Mouse (Mus musculus): Measurements from ENCODE around the gene BC034090.

Gene BC034090

DNA sequence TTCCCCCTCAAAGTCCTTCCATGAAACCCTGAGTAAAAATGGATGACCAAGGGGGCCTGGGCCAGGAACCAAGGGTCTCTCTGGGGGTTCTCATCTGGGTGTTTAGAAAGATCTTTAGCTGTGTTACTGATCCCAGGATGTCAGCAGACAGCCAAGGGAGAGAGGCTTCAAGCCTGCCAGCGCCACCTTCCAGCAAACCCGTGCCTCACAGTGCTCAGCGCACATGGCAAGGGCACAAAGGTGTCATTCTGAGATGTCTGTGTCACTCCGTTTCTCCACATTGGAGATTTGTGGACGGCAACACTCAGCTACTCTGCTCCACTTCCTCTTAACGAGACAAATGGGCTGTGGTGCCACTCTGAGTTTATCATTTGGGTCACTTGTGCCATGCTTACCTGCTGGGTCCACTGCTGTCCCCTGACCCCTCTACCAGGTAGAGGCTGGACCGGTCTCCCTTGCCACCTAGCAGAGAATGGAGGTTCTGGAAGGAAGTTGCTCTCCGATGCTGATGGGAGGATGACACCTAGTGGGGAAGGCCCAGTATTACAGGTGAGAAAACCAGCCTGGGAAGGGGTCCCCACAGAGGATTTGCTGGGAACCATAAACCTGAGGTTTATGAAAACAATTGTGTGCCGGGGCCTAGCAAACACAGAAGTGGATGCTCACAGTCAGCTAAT lies 26.2 kb downstream of the BC034090 start:
- no peak for DNase-seq (ENCODE audit: extremely low read depth, insufficient read length, low spot score)

DNA sequence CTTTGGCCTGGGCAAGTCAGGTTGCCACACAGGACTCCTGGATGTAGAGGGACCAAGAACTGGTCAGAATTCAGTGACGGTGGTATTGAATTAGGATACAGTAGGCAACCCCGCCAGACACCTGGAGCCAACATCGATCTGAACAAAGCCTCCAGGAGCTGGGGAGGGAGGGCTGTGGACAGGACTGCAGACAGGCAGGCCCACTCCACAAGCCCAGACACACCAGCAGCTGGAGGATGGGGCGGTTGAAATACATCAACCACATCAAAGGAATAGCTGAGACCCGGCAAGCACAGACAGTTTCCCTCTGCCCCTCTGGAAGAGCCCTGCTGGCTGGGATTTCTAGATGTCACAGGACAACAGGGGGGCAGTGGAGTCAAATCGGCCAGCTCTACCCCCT lies 27.4 kb downstream of the BC034090 start:
- no peak for DNase-seq (ENCODE audit: extremely low read depth, insufficient read length, low spot score)

- DNase-seq (ENCODE audit: extremely low read depth, insufficient read length, low spot score) = no peak
Observed at GRCm38 (mm10) chr1:155216313-155216712, 27.9 kb downstream of the BC034090 start.

- DNase-seq (ENCODE audit: extremely low read depth, insufficient read length, low spot score) = peak; percentile 60
Observed at GRCm38 (mm10) chr1:155215066-155215764, 29.0 kb downstream of the BC034090 start.

- no peak for DNase-seq (ENCODE audit: extremely low read depth, insufficient read length, low spot score)
Observed at GRCm38 (mm10) chr1:155213912-155214311, 30.3 kb downstream of the BC034090 start.

DNA sequence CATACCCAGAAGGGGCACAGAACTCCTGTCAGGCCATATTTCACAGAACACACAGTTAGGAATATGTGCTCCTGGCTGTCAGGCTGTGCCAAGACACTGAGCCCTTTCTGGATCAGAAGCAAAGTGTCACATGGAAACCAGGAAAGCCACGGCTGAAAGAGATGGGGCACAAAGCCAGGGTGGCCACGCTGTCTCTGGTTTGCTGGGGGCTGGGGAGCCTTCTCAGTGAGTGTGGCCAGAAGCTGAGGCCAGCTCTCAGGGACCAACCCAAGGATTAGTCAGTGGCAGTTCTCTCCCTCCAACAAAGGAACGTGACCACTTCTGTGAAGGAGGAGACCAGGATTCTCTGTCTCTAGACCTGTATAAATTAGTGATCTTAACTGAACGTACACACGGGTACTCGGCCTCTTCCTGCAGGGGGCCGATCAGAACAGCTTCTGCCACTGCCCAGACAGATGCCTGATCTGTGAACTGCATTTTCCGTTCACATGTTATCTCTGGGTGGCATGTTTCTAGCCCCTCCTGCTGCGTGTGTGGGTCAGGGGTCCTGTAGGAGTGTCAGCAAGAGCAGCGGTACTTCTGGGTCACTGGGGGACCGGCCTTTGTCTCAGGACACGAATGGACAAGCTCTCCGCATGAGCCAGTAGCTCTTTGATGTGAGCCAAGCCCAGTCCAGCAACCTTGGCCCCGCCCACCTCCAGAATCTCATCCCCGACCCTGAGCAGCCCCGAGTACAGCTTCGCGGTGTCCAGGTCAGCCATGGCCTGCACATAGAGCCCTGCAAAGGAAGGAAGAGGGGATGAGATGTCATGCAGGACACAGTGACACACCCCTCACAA lies 31.1 kb downstream of the BC034090 start:
- peak; percentile 50 for DNase-seq (ENCODE audit: extremely low read depth, insufficient read length, low spot score)

- no peak for DNase-seq (ENCODE audit: extremely low read depth, insufficient read length, low spot score)
Observed at GRCm38 (mm10) chr1:155212493-155212892, 31.8 kb downstream of the BC034090 start.

GRCm38 (mm10) chr1:155212081-155212480 lies 32.2 kb downstream of the BC034090 start:
- DNase-seq (ENCODE audit: extremely low read depth, insufficient read length, low spot score) = no peak

- no peak for DNase-seq (ENCODE audit: extremely low read depth, insufficient read length, low spot score)
Observed at GRCm38 (mm10) chr1:155211017-155211416, 33.2 kb downstream of the BC034090 start.

DNA sequence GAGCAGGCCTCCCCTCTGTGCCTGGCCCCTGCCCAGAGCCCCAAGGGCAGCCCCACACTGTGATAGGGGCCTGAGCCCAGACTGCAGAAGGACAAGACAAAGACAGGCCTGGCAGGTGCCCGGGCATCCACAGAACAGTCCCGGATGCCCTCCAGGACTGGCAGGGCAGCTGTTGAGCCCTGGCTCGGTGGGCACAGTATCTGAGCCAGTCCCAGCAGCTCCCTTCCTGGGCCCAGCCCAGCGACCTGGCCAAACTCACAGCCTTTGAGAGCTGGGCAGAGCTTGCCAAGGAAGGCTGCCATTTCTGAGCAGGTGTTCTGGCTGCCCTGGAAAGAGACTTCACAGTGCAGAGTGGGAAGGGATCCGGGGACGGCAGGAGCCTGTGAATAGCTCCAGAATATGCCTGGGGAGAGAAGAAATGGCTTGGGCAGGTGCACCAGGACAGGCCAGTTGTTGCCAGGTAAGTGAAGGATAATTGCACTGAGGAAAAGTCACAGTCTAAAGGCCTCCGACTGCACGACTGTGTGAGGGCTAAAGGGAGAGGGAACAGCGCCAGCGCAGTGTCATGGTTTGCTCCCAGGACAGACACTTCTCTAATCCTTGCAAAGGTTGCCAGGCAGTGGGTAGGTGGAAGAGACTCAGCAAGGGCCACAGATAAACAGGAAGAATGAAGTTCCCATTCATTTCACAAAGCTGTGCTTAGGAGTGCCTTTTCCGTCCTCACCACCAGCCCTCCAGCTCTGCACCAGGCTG lies 34.1 kb downstream of the BC034090 start:
- no peak for DNase-seq (ENCODE audit: extremely low read depth, insufficient read length, low spot score)

GRCm38 (mm10) chr1:155207859-155208258 lies 36.4 kb downstream of the BC034090 start:
- DNase-seq (ENCODE audit: extremely low read depth, insufficient read length, low spot score) = no peak

DNA sequence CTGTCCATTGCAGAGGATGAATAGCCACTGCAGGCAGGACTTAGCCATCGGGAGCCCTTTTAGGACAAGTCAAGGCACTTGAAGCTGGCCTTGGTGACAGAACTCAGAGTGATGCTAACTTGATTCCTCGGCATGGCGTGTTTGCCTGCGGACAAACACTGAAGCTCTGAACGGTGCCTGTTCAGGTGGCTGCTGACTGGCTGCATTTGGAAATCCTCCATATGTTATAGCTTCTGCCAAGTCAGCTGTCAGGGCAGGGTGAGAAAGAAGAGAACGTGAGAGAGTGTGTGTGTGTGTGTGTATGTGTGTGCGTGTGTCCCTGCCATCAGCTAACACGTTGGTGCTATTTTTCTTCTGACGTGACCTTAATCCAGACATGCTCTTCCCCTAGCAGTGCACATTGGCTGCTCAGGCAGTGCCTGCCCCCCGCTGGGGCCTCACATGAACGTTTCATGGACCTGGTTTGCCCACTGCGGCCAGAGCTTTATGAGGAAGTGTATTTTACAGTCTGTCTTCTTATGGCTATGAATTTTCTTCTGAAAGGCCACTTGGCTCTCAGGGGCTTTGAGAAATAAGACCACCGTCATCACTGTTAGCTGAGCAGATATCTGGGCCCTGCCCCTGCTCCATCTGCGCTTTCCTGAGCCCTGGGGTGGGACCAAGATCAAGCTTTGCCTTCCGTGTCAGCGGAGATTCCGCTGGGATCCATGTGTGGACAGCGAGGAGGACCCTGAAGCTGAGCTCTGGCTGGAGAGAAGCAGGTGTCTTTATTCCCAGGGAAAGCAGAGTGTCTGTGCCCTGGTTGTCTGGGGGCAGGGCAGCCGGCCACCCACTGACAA lies 38.2 kb downstream of the BC034090 start:
- no peak for DNase-seq (ENCODE audit: extremely low read depth, insufficient read length, low spot score)

GRCm38 (mm10) chr1:155205311-155205710 lies 38.9 kb downstream of the BC034090 start:
- no peak for DNase-seq (ENCODE audit: extremely low read depth, insufficient read length, low spot score)

DNA sequence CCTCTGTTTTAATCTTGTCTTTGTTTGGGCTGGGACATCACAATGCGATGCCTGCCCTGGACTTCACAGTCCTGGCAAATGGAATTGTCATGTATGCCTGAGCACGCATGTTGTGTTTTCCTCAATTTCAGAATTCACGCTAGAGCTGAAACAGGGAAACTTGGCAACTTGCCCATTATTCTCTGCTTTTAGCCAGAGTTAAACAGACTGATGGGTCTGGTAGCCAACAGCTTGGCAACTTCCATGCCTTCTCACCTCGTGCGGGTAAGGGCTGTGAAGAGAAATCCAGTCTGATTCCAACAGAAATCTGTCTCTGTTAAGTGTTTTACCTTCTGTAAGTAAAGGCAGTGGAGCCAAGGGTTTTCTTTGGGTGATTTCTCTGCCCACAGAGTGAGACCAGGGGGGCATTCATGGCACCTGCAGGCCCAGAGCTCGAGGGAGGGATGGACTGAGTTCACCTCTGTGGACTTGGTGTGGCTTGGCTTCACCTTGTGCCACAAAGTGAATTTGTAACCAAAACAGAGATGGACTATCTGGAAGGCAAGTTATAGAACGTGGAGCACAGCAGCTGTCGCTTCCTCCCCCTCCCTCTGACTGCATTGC lies 39.6 kb downstream of the BC034090 start:
- DNase-seq (ENCODE audit: extremely low read depth, insufficient read length, low spot score) = no peak

DNA sequence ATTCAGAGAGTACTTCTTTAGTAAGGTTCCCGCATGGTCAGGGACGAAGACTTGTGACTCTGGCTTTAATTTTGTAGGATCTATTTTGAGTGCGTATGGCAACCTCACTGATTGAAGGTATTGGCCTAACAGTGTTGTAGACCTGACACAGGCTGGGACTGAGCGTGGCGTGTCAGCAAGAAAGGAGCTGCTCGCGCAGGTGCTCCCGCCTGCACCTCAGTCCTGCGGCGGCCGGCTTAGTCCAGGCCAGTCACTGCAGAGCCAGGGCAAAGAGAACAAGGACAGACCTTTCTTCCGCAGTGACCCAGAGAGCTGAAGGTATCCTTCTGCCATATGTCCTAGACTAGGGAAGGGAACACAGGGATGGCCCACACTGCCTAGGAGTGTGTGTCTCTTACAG lies 40.3 kb downstream of the BC034090 start:
- DNase-seq (ENCODE audit: extremely low read depth, insufficient read length, low spot score) = no peak

- no peak for DNase-seq (ENCODE audit: extremely low read depth, insufficient read length, low spot score)
Observed at GRCm38 (mm10) chr1:155203101-155203500, 41.1 kb downstream of the BC034090 start.

- DNase-seq (ENCODE audit: extremely low read depth, insufficient read length, low spot score) = no peak
Observed at GRCm38 (mm10) chr1:155202472-155202871, 41.8 kb downstream of the BC034090 start.

DNA sequence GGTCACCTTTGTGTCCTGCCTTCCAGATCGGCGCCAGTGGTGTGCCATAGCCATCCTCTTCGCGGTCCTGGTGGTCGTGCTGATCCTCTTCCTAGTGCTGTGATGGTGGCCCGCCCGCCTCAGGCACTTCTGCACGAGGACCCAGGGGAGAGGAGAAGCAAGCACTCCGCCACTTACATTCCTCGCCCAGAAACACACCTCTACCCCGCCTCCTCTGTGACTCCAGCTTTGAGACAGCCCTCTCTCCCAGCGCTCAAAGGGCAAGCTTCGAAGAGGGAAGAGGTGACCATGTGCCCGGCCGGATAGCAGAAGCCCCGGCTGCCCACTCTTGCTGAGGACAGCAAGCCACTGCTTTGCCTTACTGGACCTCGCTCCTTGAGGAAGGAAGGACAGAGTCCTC lies 42.3 kb downstream of the BC034090 start:
- DNase-seq (ENCODE audit: extremely low read depth, insufficient read length, low spot score) = no peak

DNA sequence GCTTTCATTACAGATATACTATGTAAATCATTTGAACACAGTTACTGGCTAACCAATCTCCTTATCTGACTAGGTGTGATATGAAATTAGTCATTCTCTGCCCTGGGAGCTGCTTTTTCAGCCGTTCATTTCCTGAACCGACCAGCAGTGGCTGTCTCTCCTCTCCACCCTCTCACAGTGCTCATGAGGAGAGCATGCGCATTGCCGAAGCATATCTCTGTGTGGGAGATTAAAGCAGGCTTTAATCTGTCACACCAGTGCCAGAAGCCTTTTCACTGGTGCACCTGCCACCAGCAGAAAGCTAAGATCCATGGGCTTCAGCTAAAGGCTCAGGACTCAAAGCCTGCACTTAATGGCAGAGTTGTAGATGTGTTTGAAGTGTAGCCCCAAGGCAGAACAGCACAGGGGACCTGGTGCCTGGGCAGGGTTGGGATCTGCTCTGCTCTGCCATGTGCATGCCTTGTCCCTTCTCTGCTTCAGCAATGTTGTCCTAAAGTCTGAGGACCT lies 42.8 kb downstream of the BC034090 start:
- DNase-seq (ENCODE audit: extremely low read depth, insufficient read length, low spot score) = no peak
